Mouse (Mus musculus) lung, embryonic 15.5 days (tissue): ENCODE results near the gene Zfp292. TPM values are rescaled to one million over a fixed set of nuclear protein-coding genes. Genes with fewer than 3 reads are reported as not detected.
"Not testable (repeated sequence)": the region's sequence is repeated elsewhere in the genome, so short reads cannot be mapped to it uniquely, and the experiment has no call there.

Experiments
- ATAC-seq: fragments of 200-750 bp; cut with Nextera tagmentation; 2 replicates; pipeline ENCODE4 v1.8.0; 2017; ENCODE audit warnings: moderate number of reproducible peaks, borderline replicate concordance; ENCODE audit not compliant: low FRiP score, low TSS enrichment; ENCODE audit errors: extremely low read depth
- H3K27ac ChIP-seq: fragments of 300-500 bp; sonication (generic); 2 replicates; pipeline ENCODE4 v1.5.1; 2015; ENCODE audit warnings: moderate library complexity, mild to moderate bottlenecking, inconsistent platforms
- H3K27me3 ChIP-seq: fragments of 300-500 bp; sonication (generic); 2 replicates; pipeline ENCODE4 v1.6.1; 2015; ENCODE audit warnings: inconsistent platforms
- H3K36me3 ChIP-seq: fragments of 300-500 bp; sonication (generic); 2 replicates; pipeline ENCODE4 v1.6.1; 2015; ENCODE audit warnings: inconsistent platforms
- H3K4me1 ChIP-seq: fragments of 300-500 bp; sonication (generic); 2 replicates; pipeline ENCODE4 v1.6.1; 2015; ENCODE audit warnings: inconsistent platforms
- H3K4me2 ChIP-seq: fragments of 300-500 bp; sonication (generic); 2 replicates; pipeline ENCODE4 v1.6.1; 2015; ENCODE audit warnings: inconsistent platforms, mild to moderate bottlenecking, moderate library complexity
- H3K4me3 ChIP-seq: fragments of 300-500 bp; sonication (generic); 2 replicates; pipeline ENCODE4 v1.5.1; 2015; ENCODE audit warnings: mild to moderate bottlenecking, inconsistent platforms
- H3K9ac ChIP-seq: fragments of 300-500 bp; sonication (generic); 2 replicates; pipeline ENCODE4 v1.6.1; 2015; ENCODE audit warnings: inconsistent platforms
- H3K9me3 ChIP-seq: fragments of 300-500 bp; sonication (generic); 2 replicates; pipeline ENCODE4 v1.6.1; 2016; ENCODE audit warnings: inconsistent platforms
- WGBS: fragments of 180-500 bp; shearing (Covaris S2); methylation state at CpG from one replicate; pipeline ENCODE4 v1.1.7; 2015; 5-methylcytosine and 5-hydroxymethylcytosine counted together
- polyA plus RNA-seq: library from polyadenylated mRNA; unstranded; fragments of >200 nt; fragmentation: Nextera tagmentation; extraction: Ambion mirVana; gene quantifications from 2 replicates; pipeline ENCODE4 v1.2.1, GENCODE M21; 2015

Gene Zfp292
- 16.2 and 16.7 TPM in 2 replicates for polyA plus RNA-seq

- no peaks in the 10 kb centered on the region for H3K27me3 ChIP-seq
- H3K36me3 ChIP-seq: no peaks in the 10 kb centered on the region; the same call in 1 of the 2 replicates
- H3K4me1 ChIP-seq: peaks cover 30% of the 10 kb centered on the region
- under 1% methylated on average over 42 of the region's 44 CpGs for WGBS
- H3K4me3 ChIP-seq: peak within 1 kb of the TSS; percentile 98
- no peaks in the 10 kb centered on the region for H3K9me3 ChIP-seq
- H3K27ac ChIP-seq: peak within 1 kb of the TSS; percentile 99
- ATAC-seq: peak; percentile 89
- H3K4me2 ChIP-seq: peak within 1 kb of the TSS; percentile 73
- peak within 1 kb of the TSS; percentile 97 for H3K9ac ChIP-seq
Measured at GRCm38 (mm10) chr4:34882818-34883217, at the start of gene Zfp292. Zfp292 (minus strand) TSS chr4:34882960.

GRCm38 (mm10) chr4:34928386-34928785, 45.6 kb upstream of the Zfp292 start:
- H3K9ac ChIP-seq, H3K4me3 ChIP-seq, ATAC-seq, H3K4me1 ChIP-seq, H3K27me3 ChIP-seq, H3K4me2 ChIP-seq, H3K9me3 ChIP-seq, H3K27ac ChIP-seq, H3K36me3 ChIP-seq: not testable (repeated sequence)
- 76% methylated on average over 7 of the region's 7 CpGs for WGBS

- Histone ChIP-seq H3K9ac (no peak overlapping the region), H3K4me2 (no peak overlapping the region), H3K4me1 (no peaks in the 10 kb centered on the region), H3K36me3 (no peaks in the 10 kb centered on the region), H3K27me3 (no peaks in the 10 kb centered on the region), H3K9me3 (no peaks in the 10 kb centered on the region), H3K4me3 (no peak overlapping the region), H3K27ac (no peak overlapping the region)
- ATAC-seq: no peak
- 60% methylated on average over 6 of the region's 6 CpGs for WGBS
Measured at GRCm38 (mm10) chr4:34922177-34922870, 39.6 kb upstream of the Zfp292 start.

- Histone ChIP-seq H3K27ac (no peak overlapping the region), H3K9me3 (no peaks in the 10 kb centered on the region), H3K4me2 (no peak overlapping the region), H3K4me1 (no peaks in the 10 kb centered on the region), H3K4me3 (no peak overlapping the region), H3K27me3 (no peaks in the 10 kb centered on the region), H3K9ac (no peak overlapping the region), H3K36me3 (no peaks in the 10 kb centered on the region)
- ATAC-seq: no peak
- WGBS: 74% methylated on average over 7 of the region's 7 CpGs
Measured at GRCm38 (mm10) chr4:34917400-34917799, 34.6 kb upstream of the Zfp292 start.

GRCm38 (mm10) chr4:34912171-34912570, 29.4 kb upstream of the Zfp292 start:
- H3K4me3 ChIP-seq: no peak overlapping the region
- H3K27ac ChIP-seq: no peak overlapping the region
- 73% methylated on average over 3 of the region's 3 CpGs for whole genome bisulfite sequencing

GRCm38 (mm10) chr4:34911401-34911800, 28.6 kb upstream of the Zfp292 start:
- Histone ChIP-seq H3K4me3 (no peak overlapping the region), H3K9ac (no peak overlapping the region), H3K9me3 (no peaks in the 10 kb centered on the region), H3K4me2 (no peak overlapping the region), H3K27me3 (no peaks in the 10 kb centered on the region), H3K4me1 (0 out of 2 replicates have a peak, but pooled peaks cover 2% of the 10 kb centered on the region), H3K27ac (no peak overlapping the region), H3K36me3 (no peaks in the 10 kb centered on the region)
- no peak for ATAC-seq
- 75% methylated on average over 3 of the region's 3 CpGs for WGBS

More at GRCm38 (mm10) chr4:34912171-34912570, 29.4 kb upstream of the Zfp292 start:
- Histone ChIP-seq H3K4me1 (0 out of 2 replicates have a peak, but pooled peaks cover 2% of the 10 kb centered on the region), H3K36me3 (no peaks in the 10 kb centered on the region), H3K9me3 (no peaks in the 10 kb centered on the region), H3K27me3 (no peaks in the 10 kb centered on the region), H3K4me2 (no peak overlapping the region), H3K9ac (no peak overlapping the region)
- no peak for ATAC-seq

- Histone ChIP-seq H3K27me3 (no peaks in the 10 kb centered on the region), H3K4me1 (0 out of 2 replicates have a peak, but pooled peaks cover 2% of the 10 kb centered on the region), H3K9ac (no peak overlapping the region), H3K9me3 (no peaks in the 10 kb centered on the region), H3K27ac (no peak overlapping the region), H3K36me3 (no peaks in the 10 kb centered on the region), H3K4me2 (no peak overlapping the region), H3K4me3 (no peak overlapping the region)
- ATAC-seq: peak; percentile 88; the same call in 1 of the 2 replicates
- 67% methylated on average over 7 of the region's 7 CpGs for WGBS
Measured at GRCm38 (mm10) chr4:34908127-34908526, 25.4 kb upstream of the Zfp292 start.

- Histone ChIP-seq H3K36me3 (no peaks in the 10 kb centered on the region), H3K4me2 (peak overlapping the region; percentile 16; the same call in 1 of the 2 replicates), H3K27me3 (no peaks in the 10 kb centered on the region), H3K27ac (no peak overlapping the region), H3K9ac (no peak overlapping the region), H3K9me3 (no peaks in the 10 kb centered on the region), H3K4me3 (no peak overlapping the region), H3K4me1 (0 out of 2 replicates have a peak, but pooled peaks cover 2% of the 10 kb centered on the region)
- ATAC-seq: no peak
- WGBS: 38% methylated on average over 14 of the region's 14 CpGs
Measured at GRCm38 (mm10) chr4:34907026-34907425, 24.3 kb upstream of the Zfp292 start.

- H3K4me3 ChIP-seq: no peak overlapping the region
- 0 out of 2 replicates have a peak, but pooled peaks cover 2% of the 10 kb centered on the region for H3K4me1 ChIP-seq
- H3K4me2 ChIP-seq: no peak overlapping the region
- WGBS: 75% methylated on average over 4 of the region's 4 CpGs
- H3K27ac ChIP-seq: no peak overlapping the region
- H3K9me3 ChIP-seq: no peaks in the 10 kb centered on the region
- no peak for ATAC-seq
- H3K27me3 ChIP-seq: no peaks in the 10 kb centered on the region
- no peak overlapping the region for H3K9ac ChIP-seq
- H3K36me3 ChIP-seq: no peaks in the 10 kb centered on the region
Measured at GRCm38 (mm10) chr4:34906151-34906550, 23.4 kb upstream of the Zfp292 start.

- ATAC-seq: no peak
- WGBS: 66% methylated on average over 5 of the region's 5 CpGs
Measured at GRCm38 (mm10) chr4:34905396-34905795, 22.6 kb upstream of the Zfp292 start.

GRCm38 (mm10) chr4:34901582-34901981, 18.8 kb upstream of the Zfp292 start:
- H3K9me3 ChIP-seq: not testable (repeated sequence)

More at GRCm38 (mm10) chr4:34905396-34905795, 22.6 kb upstream of the Zfp292 start:
- H3K36me3 ChIP-seq: no peaks in the 10 kb centered on the region
- H3K9me3 ChIP-seq: no peaks in the 10 kb centered on the region
- no peak overlapping the region for H3K27ac ChIP-seq
- no peak overlapping the region for H3K9ac ChIP-seq
- H3K4me3 ChIP-seq: no peak overlapping the region
- H3K27me3 ChIP-seq: no peaks in the 10 kb centered on the region
- H3K4me1 ChIP-seq: 0 out of 2 replicates have a peak, but pooled peaks cover 2% of the 10 kb centered on the region
- no peak overlapping the region for H3K4me2 ChIP-seq

GRCm38 (mm10) chr4:34901166-34901565, 18.4 kb upstream of the Zfp292 start:
- 55% methylated on average over 4 of the region's 4 CpGs for WGBS

More at GRCm38 (mm10) chr4:34901582-34901981, 18.8 kb upstream of the Zfp292 start:
- not testable (repeated sequence) for H3K4me2 ChIP-seq, H3K4me3 ChIP-seq, H3K36me3 ChIP-seq, H3K4me1 ChIP-seq, H3K27ac ChIP-seq, H3K9ac ChIP-seq, H3K27me3 ChIP-seq, ATAC-seq
- WGBS: 34% methylated on average over 3 of the region's 3 CpGs

More at GRCm38 (mm10) chr4:34901166-34901565, 18.4 kb upstream of the Zfp292 start:
- H3K9me3 ChIP-seq: no peaks in the 10 kb centered on the region
- no peak overlapping the region for H3K4me2 ChIP-seq
- ATAC-seq: no peak
- no peaks in the 10 kb centered on the region for H3K27me3 ChIP-seq
- no peaks in the 10 kb centered on the region for H3K4me1 ChIP-seq
- H3K4me3 ChIP-seq: no peak overlapping the region
- no peak overlapping the region for H3K9ac ChIP-seq
- H3K27ac ChIP-seq: no peak overlapping the region
- no peaks in the 10 kb centered on the region for H3K36me3 ChIP-seq
